Mouse (Mus musculus) limb, embryonic 14.5 days (tissue): ENCODE results near the gene Cfap20. TPM values are rescaled to one million over a fixed set of nuclear protein-coding genes. Genes with fewer than 3 reads are reported as not detected.
"Not testable (repeated sequence)": the region's sequence is repeated elsewhere in the genome, so short reads cannot be mapped to it uniquely, and the experiment has no call there.

Experiments
- ATAC-seq: fragments of 200-750 bp; cut with Nextera tagmentation; 2 replicates; pipeline ENCODE4 v1.8.0; 2017; ENCODE audit warnings: low read depth, moderate number of reproducible peaks, moderate TSS enrichment; ENCODE audit not compliant: low FRiP score
- DNase-seq: peaks from one replicate; pipeline ENCODE4 v3.0.0-alpha.2; 2015; ENCODE audit warnings: low spot score
- H3K27ac ChIP-seq: fragments of 300-500 bp; sonication (generic); replicated peaks from 2 replicates; pipeline ENCODE4 v1.5.1; 2014; ENCODE audit warnings: low read depth, mild to moderate bottlenecking, low read length, moderate library complexity, mixed read lengths
- H3K27me3 ChIP-seq: fragments of 300-500 bp; sonication (generic); 2 replicates; pipeline ENCODE4 v1.6.1; 2014; ENCODE audit warnings: low read length, mixed read lengths; ENCODE audit not compliant: control insufficient read depth, insufficient read depth
- H3K36me3 ChIP-seq: fragments of 300-500 bp; sonication (generic); 2 replicates; pipeline ENCODE4 v1.6.1; 2014; ENCODE audit warnings: mild to moderate bottlenecking, low read length, moderate library complexity, mixed read lengths; ENCODE audit not compliant: control insufficient read depth, insufficient read depth
- H3K4me1 ChIP-seq: fragments of 300-500 bp; sonication (generic); 2 replicates; pipeline ENCODE4 v1.6.1; 2014; ENCODE audit warnings: antibody characterized with exemption, low read length, mixed read lengths; ENCODE audit not compliant: control insufficient read depth, insufficient read depth
- H3K4me2 ChIP-seq: fragments of 300-500 bp; sonication (generic); replicated peaks from 2 replicates; pipeline ENCODE4 v1.6.1; 2014; ENCODE audit warnings: low read depth, mild to moderate bottlenecking, low read length, moderate library complexity; ENCODE audit not compliant: severe bottlenecking
- H3K4me3 ChIP-seq: fragments of 300-500 bp; sonication (generic); replicated peaks from 2 replicates; pipeline ENCODE4 v1.5.1; 2014; ENCODE audit warnings: low read length
- H3K9ac ChIP-seq: fragments of 300-500 bp; sonication (generic); 2 replicates; pipeline ENCODE4 v1.6.1; 2014; ENCODE audit warnings: mild to moderate bottlenecking, low read depth, low read length, moderate library complexity; ENCODE audit not compliant: severe bottlenecking
- H3K9me3 ChIP-seq: fragments of 300-500 bp; sonication (generic); 2 replicates; pipeline ENCODE4 v1.6.1; 2016; ENCODE audit warnings: low read length; ENCODE audit not compliant: control insufficient read depth
- POLR2A ChIP-seq: fragments of 200-500 bp; IDR thresholded peaks from 2 replicates; pipeline ENCODE4 v1.8.0; 2012; ENCODE audit warnings: inconsistent platforms, mild to moderate bottlenecking, moderate library complexity, borderline replicate concordance; ENCODE audit not compliant: insufficient read depth, insufficient read length; ENCODE audit errors: extremely low read depth
- WGBS: fragments of 180-500 bp; shearing (Covaris S2); extraction: QIAGEN DNeasy Blood & Tissue Kit; methylation state at CpG from one replicate; pipeline ENCODE4 v1.1.7; 2014; 5-methylcytosine and 5-hydroxymethylcytosine counted together
- polyA plus RNA-seq, 2 experiments: library from polyadenylated mRNA; depleted of rRNA in 1 of 2; stranded (reverse) in 1 of 2; unstranded in 1 of 2; fragments of >200 nt; fragmentation: Nextera tagmentation in 1 of 2; extraction: Ambion mirVana in 1 of 2; gene quantifications; 2 replicates each; pipeline versions ENCODE4 v1.2.1 to v1.2.3; 2012 to 2014

Cfap20 gene
- polyA plus RNA-seq, 2 experiments = 158 to 161 TPM

GRCm38 (mm10) chr8:95381595-95381994, 53.1 kb downstream of the Cfap20 start:
- TF ChIP-seq POLR2A = no peak
- Histone ChIP-seq H3K36me3 (no peaks in the 10 kb centered on the region), H3K4me2 (no peak overlapping the region), H3K4me3 (no peak overlapping the region), H3K9ac (no peak overlapping the region), H3K4me1 (peaks cover 8% of the 10 kb centered on the region; the same call in 1 of the 2 replicates), H3K27ac (no peak overlapping the region), H3K27me3 (no peaks in the 10 kb centered on the region), H3K9me3 (0 out of 2 replicates have a peak, but pooled peaks cover 4% of the 10 kb centered on the region)
- ATAC-seq = no peak
- DNase-seq = no peak
- 80% methylated on average over 3 of the region's 3 CpGs for WGBS

GRCm38 (mm10) chr8:95380953-95381352, 53.7 kb downstream of the Cfap20 start:
- ATAC-seq (no peak), DNase-seq (no peak)
- no peak for TF ChIP-seq POLR2A
- Histone ChIP-seq H3K27me3 (no peaks in the 10 kb centered on the region), H3K27ac (no peak overlapping the region), H3K9me3 (0 out of 2 replicates have a peak, but pooled peaks cover 4% of the 10 kb centered on the region), H3K4me1 (peaks cover 8% of the 10 kb centered on the region; the same call in 1 of the 2 replicates), H3K9ac (no peak overlapping the region), H3K4me3 (no peak overlapping the region), H3K36me3 (no peaks in the 10 kb centered on the region), H3K4me2 (no peak overlapping the region)

GRCm38 (mm10) chr8:95378928-95379327, 55.7 kb downstream of the Cfap20 start:
- not testable (repeated sequence) for ATAC-seq, H3K4me2 ChIP-seq, H3K36me3 ChIP-seq, H3K9ac ChIP-seq, H3K27ac ChIP-seq, H3K27me3 ChIP-seq, DNase-seq, H3K4me3 ChIP-seq, H3K9me3 ChIP-seq, H3K4me1 ChIP-seq
- 96% methylated on average over 11 of the region's 11 CpGs for WGBS

GRCm38 (mm10) chr8:95377863-95378291, 56.8 kb downstream of the Cfap20 start:
- no peak for ATAC-seq
- peak; percentile 21 for DNase-seq
- peaks cover 8% of the 10 kb centered on the region; the same call in 1 of the 2 replicates for H3K4me1 ChIP-seq
- 0 out of 2 replicates have a peak, but pooled peaks cover under 1% of the 10 kb centered on the region for H3K36me3 ChIP-seq
- H3K27ac ChIP-seq = no peak overlapping the region
- WGBS = 14% methylated on average over 7 of the region's 7 CpGs
- no peak overlapping the region for H3K4me2 ChIP-seq
- no peak overlapping the region for H3K9ac ChIP-seq
- no peak overlapping the region for H3K4me3 ChIP-seq
- no peaks in the 10 kb centered on the region for H3K9me3 ChIP-seq
- TF ChIP-seq POLR2A = no peak
- no peaks in the 10 kb centered on the region for H3K27me3 ChIP-seq

- H3K9me3 ChIP-seq = no peaks in the 10 kb centered on the region
- H3K9ac ChIP-seq = no peak overlapping the region
- H3K36me3 ChIP-seq = 0 out of 2 replicates have a peak, but pooled peaks cover 4% of the 10 kb centered on the region
- no peak overlapping the region for H3K4me3 ChIP-seq
- H3K4me2 ChIP-seq = no peak overlapping the region
- DNase-seq (no peak), ATAC-seq (no peak)
- TF ChIP-seq POLR2A = no peak
- 78% methylated on average over 4 of the region's 4 CpGs for WGBS
- H3K27me3 ChIP-seq = no peaks in the 10 kb centered on the region
- H3K4me1 ChIP-seq = peaks cover 8% of the 10 kb centered on the region; the same call in 1 of the 2 replicates
- no peak overlapping the region for H3K27ac ChIP-seq
These were observed 57.6 kb downstream of the Cfap20 start for GRCm38 (mm10) chr8:95377101-95377500.

- H3K27me3 ChIP-seq = no peaks in the 10 kb centered on the region
- WGBS = 79% methylated on average over 12 of the region's 12 CpGs
- no peak overlapping the region for H3K27ac ChIP-seq
- TF ChIP-seq POLR2A = no peak
- DNase-seq (no peak), ATAC-seq (peak; percentile 47)
- H3K4me1 ChIP-seq = peaks cover 8% of the 10 kb centered on the region; the same call in 1 of the 2 replicates
- H3K9me3 ChIP-seq = no peaks in the 10 kb centered on the region
- H3K4me2 ChIP-seq = no peak overlapping the region
- peaks cover 8% of the 10 kb centered on the region; the same call in 1 of the 2 replicates for H3K36me3 ChIP-seq
- no peak overlapping the region for H3K4me3 ChIP-seq
- no peak overlapping the region for H3K9ac ChIP-seq
These were observed 58.2 kb downstream of the Cfap20 start for GRCm38 (mm10) chr8:95376309-95376999.
